Mouse (Mus musculus): ENCODE measurements around the gene Gm45716.
"Not testable (repeated sequence)": the region's sequence is repeated elsewhere in the genome, so short reads cannot be mapped to it uniquely, and the experiment has no call there.

The Gm45716 gene

DNA sequence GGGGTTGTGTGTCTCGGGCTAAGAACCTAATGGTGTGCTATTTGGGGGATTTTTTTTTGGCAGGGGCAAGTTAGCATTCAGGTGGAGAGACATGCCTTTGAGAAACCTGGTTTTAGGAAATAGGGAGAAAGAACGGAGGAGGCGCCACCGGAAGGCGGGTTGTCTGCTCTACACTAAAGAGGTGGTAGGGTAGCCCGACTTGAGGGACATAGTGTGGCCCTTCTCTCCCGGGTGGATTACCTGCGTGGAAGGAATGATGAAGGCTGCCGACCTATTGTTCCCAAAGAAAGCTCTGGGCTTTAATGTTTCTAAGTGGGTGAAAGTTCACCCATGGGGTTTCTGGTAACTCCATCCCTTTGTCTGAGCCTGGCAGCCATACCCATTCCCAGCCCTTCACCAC is 62.7 kb downstream of the Gm45716 start:
- DNase-seq (ENCODE audit: extremely low spot score): no peak

DNA sequence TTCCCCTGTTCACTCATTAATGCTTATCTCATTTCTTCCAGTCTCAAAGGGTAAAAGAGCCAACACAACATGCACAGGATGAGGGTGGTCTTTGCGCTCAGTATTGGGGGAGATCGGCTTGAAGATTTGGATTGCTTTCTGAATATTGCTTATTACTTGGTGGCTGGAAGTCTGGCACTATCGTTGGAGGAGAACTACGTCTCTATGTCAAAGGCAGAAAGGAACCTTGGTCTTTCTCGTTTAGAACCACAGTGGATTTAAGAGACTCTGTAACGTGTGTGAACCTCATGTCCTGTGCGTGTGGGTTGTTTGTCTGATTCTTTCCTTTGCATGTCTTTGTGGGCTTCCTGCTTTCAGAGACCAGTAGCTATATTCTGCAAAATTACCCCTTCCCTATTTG is 63.2 kb downstream of the Gm45716 start:
- no peak for DNase-seq (ENCODE audit: extremely low spot score)

DNA sequence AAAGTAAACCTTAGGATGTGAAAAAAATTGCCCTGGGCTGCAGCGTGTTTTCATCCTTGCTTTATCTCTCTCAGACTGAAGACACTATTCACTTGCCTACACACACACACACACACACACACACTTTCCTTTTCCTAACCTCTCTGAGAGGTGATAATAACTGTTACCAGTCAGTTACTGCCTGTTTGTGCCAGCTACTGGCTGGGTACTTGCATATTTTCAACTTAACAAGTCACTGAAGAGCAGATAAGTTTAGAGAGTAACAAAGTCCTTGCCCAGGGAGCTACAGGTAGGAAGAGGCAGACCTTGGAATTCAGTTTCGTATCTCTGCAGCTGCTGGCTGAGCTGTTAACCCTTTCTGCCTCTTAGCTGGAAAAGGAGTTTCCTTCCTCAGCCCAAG is 64.4 kb downstream of the Gm45716 start:
- DNase-seq (ENCODE audit: extremely low spot score): no peak

DNA sequence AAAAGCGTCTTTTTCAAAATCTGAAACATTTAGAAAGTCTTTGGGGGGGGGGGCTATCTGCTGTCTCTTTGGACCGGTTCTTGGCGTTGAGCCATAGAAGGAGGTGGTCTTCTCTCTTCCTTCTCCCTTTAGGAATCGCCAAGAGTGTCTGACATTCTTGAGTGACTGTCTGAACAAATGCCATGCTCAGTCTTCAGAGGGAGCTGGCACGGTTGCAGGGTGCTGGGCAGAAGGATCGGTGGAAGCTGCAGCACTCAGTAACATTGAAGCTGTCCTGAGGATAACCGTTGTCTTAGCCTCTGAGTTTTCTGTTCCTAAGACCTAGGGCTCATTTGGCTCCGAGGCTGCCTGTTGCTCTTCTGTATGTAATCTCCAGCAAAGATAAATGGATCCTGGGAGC is 64.9 kb downstream of the Gm45716 start:
- DNase-seq (ENCODE audit: extremely low spot score): no peak

DNA sequence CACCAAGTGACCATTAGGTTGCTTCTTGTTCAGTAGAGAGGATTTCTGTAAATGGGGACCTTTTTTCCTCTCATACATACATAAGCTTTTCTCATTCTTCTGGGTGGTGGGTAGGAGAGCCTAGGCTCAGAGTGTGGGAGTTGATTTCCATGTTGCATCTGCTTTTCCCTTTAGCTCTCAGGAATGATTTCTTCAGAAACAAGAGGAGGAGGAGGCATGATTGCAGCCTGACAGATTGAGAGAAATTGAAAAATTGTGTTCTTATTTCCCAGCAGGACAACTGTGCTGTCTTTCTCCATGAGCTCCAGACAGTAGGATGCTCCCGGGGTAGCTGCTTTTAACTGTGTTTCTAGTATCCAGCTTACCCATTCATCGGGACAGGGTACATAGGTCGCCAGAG is 67.1 kb downstream of the Gm45716 start:
- no peak for DNase-seq (ENCODE audit: extremely low spot score)

DNA sequence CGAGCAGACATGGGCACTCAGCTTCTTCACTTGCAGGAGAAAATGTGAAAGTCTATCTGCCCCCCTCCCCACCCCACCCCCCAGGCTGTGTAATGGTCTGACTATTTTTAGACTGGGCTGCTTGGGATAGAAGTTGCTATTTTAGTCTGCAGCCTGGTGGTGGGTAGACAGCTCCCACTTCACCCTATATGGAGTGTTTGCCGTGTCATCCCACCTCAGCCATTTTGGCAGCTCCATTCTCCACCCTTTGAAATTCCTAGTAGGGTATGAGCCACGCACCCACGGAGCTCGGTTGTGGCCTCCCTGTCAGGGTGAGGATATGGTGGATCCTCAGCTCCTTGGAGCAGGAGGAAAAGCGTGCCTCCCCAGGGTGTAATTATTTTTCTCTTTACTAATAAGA is 68.2 kb downstream of the Gm45716 start:
- no peak for DNase-seq (ENCODE audit: extremely low spot score)

DNA sequence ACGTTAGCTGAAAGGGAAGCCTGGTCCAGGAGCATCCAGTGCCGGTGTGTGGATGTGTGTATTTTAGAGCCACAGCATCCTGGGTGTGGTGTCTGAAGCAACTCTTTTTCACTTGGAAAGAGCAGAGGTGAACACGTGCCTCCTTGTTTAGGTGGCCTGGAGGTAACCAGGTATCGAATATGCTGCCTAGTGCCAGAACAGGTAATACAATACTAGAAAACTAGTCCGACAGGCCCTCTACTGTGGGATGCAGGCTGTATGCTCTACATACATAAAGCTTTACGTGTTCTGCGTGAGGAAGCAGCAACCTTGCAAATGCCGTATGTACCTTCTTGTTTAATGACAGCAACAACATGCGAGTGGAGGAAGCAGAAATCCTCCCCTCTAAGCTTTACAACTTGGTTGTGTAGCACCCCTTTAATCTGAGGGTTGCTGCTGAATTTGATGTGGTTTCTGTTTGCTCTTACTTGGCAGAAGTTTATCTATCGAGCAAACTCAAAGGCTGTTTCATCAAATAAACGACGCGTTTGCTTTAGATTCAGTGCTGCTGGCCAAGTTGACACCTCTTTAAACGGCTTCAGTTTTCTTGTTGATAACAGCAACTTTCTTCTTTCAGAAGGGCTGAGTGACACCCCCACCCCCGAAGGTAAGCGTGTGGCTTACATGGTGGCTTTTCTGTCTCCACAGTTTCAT is 69.5 kb downstream of the Gm45716 start:
- no peak for DNase-seq (ENCODE audit: extremely low spot score)

DNA sequence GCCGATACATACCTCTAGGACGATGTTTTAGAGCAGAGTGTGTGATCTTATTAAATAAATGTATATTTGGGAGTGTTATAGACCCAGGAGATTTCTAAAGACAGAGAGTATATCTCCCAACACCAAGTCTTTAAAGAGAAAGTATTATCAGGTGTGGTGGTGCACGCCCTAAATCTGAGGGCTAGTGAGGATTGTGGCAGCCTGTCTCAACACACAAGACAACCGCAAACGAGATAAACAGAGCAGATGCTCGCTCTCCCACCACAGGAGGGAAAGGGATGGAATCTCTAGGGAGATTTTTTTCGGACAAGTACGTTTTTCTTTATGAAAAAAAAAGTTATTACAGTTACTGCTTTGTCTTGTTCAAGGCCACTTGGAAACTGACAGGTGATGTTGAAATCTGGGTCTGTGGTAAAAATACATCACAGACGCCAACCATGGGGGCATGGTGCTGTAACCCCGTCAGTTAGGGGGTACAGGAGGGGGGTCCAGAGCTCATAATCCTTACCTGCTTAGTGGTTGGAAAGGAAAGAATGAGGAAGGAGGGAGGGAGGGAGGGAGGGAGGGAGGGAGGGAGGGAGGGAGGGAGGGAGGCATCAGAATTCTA is 70.9 kb downstream of the Gm45716 start:
- no peak for DNase-seq (ENCODE audit: extremely low spot score)

DNA sequence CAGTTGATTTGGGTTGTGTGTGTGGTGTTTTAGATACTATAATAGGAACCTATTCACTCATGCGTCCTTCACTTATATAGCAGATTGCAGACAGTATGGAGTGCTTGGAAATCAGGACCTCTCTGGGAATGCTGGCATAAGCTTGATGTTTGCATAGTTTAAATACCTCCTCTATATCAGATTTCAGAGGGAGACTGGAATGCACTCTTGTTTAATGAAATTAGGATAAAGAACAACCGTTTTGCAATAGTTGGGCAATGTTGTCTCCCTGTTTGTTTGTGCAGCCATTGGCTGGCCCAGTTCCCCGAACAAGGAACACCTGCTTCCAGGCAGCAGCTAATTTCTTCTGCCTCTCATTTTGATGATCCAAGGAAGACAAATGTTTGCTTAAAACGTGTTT is 71.6 kb downstream of the Gm45716 start:
- no peak for DNase-seq (ENCODE audit: extremely low spot score)

DNA sequence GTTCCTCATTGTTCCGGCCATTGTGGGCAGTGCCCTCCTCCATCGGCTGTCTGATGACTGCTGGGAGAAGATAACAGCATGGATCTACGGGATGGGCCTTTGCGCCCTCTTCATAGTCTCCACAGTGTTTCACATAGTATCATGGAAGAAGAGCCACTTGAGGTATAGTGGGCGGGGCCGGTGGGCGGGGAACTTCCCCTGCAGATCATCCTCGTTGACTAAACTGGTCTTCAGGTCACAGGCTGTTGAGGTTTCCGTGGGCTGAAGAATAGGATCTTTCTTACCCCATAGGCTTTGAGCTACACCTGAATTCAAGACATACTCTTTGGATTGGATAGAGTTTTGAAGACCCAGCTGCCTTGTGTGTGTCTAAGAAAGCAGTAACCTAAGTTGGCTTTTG is 72.3 kb downstream of the Gm45716 start:
- no peak for DNase-seq (ENCODE audit: extremely low spot score)

DNA sequence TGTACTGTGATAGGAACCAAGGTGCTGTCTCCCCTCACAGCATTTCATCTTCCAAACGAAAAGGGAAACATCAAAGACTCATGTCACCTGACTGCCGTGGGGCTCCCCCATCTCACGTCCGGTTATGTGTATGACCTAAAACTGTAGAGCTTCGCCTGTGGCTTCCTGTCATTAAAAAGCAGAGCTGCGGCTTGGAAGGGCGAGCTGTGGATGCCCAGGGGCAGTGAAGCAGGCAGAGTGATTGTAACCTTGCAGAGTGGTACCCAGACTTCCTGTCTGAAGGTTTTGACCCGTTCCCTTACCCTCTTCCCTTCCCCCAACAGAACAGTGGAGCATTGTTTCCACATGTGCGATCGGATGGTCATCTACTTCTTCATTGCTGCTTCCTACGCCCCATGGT is 76.7 kb downstream of the Gm45716 start:
- DNase-seq (ENCODE audit: extremely low spot score): no peak

DNA sequence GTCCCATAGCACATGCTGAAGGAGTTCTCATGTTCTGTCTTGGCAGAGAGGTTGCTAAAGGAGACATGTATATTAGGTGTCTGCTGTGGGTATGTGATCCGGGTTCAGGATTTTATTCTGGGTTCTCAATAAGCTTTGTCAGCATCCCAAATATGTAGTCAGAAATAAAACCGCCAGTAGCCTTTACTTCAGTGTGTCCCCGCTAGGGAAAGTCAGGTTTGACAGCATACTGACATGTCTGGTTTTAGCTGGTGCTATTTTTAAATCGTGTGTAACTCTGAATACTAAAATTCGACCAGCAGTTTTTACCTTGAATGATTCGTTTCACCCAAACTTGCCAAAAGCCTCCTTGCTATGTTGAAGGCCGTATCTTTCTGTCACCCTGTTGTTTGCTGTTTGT is 78.1 kb downstream of the Gm45716 start:
- no peak for DNase-seq (ENCODE audit: extremely low spot score)

DNA sequence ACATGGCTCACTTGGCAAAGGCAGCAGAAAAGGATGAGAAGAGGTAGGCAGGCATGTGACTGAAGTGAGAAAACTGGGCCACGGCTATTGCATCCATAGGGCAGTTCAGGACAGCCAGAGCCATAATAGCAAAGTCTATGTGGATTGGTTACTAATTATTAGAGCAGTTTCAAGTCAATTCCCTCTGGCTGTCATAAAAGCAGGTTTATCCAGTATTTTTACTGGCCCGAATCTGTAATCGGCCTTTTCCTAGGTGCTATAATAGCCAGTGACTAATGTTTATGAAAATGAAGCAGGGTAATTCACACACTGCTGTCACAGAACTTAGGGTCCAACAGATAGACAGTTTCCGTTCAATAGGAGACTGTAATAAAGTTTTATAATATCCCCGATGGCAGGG is 81.5 kb downstream of the Gm45716 start:
- no peak for DNase-seq (ENCODE audit: extremely low spot score)

DNA sequence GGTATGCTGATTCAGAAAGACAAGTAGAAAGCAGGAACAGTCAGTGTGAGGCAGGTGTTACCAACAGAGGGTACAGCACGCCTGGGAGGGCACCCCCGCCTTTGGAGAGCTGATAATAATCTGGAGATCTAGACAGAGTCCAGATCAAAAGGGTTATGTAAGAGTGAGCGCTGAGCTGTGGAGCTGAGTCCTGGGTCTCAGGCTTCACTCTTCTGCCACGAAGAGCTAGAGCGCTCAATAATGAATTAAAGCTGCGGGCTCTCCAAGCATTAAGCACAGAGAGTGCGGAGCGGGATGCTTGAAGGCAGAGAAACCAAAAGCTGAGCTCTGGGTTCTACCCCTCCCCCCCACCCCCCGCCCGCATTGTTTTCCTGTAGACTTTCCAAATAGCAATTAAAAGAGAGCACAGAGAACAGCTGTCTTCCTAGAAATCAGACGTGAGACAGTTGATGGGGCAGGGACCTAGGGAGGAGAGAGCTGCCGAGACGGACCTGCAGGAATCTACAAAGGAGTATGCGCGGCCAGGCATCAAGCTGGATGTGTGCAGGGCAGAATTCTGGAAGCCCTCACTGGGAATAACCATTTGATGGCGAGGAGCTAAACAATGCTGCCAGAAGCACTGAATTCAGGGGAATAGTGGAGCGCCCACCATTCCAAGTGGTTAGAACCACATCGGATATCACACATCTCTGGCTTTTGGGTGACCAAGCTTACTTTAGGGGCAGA is 82.1 kb downstream of the Gm45716 start:
- no peak for DNase-seq (ENCODE audit: extremely low spot score)

DNA sequence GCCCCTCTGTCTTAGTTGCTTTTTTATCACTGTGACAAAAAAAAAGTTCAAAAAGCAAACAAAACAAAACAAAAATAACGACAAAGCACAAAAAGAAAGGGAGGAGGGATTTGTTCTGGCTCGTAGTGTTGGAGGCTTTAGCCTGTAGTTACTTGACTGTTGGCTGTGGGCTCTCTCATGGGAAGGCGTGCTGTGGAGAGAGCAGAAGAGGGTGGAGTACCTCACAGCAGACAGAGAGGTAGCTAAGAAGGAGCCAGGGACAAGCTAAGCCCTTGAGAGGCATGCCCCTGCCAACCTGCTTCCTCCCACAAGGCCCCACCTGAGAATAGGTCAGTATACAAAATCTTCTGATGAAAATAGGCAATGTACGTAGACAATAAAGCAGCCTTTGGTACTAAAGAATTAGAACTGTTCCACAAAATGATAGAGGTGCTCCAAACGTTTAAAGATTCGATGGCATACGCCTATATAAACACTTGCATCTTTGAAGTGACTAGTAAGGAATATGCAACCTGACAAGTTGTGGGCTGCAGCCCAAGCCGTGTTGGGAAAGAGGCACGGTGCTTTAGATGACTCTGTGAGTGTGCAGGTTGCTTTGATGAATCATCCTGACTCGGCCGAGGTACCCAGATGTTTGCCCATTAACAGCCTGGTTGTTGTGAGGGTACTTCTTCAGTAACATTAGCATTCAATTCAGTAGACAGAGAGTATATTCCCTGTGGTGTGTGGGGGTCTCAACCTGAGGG is 82.8 kb downstream of the Gm45716 start:
- no peak for DNase-seq (ENCODE audit: extremely low spot score)

DNA sequence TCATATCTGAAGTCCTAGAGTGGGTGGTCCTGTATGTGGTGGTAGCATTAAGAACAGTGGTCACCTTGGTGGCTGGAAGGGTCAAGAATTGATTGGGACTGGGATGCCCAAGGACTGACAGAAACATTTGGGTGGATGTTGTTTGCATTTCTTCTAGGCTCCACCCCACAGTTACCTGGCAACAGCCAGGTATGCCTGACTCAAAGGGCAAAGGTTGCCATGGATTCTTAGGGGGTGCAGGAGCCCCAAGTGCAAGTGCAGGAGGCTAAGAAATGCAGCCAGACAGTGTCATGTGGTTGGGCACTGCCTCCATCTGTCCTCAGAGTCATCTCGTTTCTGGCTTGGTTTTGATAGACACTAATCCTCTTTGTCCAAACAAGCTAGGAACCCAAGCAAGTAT is 86.7 kb downstream of the Gm45716 start:
- DNase-seq (ENCODE audit: extremely low spot score): no peak

DNA sequence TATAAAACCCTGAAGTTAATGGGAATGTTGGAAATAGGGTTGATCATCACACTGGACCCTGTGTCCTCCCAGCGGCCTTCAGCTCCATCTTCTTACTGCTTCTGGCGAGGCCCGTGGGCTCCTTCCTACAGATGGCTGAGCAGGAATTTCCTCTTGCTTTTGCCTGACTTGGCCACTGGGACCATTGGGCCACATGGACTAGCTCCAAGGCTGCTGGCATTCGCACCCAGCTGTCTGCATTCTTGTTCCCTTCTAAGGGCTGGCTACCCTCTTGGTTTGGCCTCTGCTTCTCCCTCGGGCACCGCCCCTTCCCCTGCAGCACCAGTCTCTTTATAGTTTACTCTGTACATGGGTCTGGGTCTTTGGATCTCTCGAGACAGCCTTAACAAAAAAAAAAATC is 88.2 kb downstream of the Gm45716 start:
- no peak for DNase-seq (ENCODE audit: extremely low spot score)

DNA sequence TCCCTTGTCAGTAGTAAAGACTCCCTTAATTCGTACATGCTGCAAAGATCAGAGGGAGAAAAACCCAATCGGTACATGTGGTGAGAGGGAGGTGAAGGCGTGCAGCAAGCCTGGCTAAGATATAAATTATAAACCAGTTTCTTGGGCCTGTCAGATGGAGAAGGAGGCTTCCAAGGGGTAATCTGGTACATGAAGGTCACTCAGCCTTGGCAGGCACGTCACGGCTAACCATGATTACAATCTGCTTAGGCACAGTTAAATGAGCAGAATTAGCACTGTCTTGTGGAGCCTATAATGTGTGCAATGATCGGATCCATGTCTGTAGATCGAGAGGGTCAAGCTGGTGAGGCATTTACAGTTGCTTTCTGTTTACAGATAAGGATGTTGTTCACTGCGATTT is 88.7 kb downstream of the Gm45716 start:
- no peak for DNase-seq (ENCODE audit: extremely low spot score)

DNA sequence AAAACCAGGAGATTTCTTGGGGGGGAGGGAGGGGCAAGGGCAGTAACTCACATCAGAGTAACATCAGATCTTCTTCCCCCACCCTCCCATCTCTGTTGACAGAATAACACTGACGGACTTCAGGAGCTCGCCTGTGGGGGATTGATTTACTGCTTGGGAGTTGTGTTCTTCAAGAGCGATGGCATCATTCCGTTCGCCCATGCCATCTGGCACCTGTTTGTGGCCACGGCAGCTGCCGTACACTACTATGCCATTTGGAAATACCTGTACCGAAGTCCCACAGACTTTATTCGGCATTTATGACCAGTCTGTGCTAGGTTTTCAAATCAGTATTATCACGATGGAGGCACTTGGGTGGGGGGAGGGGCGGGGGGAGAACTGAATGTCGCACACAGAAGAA is 89.1 kb downstream of the Gm45716 start:
- DNase-seq (ENCODE audit: extremely low spot score): no peak

DNA sequence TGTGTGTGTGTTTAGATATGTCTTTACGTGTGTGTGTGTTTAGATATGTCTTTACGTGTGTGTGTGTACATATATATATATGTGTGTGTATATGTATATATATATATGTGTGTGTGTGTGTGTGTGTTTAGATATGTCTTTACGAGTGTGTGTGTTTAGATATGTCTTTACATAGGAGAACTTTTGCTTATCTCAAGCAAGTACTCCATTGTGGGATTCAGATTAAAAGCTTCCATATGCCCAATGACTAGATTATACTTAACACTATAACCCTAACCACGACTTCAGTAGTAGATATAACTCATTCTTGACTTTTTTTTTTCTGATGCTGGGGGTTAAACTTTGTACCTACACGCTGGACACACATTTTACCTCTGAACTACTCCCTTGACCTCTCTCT is 92.6 kb downstream of the Gm45716 start:
- DNase-seq (ENCODE audit: extremely low spot score): no peak

DNA sequence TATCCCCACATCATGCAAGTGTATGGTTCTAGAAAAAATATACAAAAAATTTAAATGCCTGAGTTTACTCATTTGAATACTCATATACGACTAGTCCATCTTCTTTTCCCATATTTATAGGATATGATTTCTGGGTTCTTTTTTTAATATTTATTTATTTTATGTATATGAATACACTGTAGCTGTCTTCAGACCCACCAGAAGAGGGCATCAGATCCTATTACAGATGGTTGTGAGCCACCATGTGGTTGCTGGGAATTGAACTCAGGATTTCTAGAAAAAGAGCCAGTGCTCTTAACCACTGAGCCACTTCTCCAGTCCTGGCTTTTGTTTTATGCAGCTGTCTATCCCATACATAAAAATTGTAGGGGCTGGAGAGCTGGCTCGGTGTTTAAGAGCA is 94.5 kb downstream of the Gm45716 start:
- DNase-seq (ENCODE audit: extremely low spot score): not testable (repeated sequence)

DNA sequence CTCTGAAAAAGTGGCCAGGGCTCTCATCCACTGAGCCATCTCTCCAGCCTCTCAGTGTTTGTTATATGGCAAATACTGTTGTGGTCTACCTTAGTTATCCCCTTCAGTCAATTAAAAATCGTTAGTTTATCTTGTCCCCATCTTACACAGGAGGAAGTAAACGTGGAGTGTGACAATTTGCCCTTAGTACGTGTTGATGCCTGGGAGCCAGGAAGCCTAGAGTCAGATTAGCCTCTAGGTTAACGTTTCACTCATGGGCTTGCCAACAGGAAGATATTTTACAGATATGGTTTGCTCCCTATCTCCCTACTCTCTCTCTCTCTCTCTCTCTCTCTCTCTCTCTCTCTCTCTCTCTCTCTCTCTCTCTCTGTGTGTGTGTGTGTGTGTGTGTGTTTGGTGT is 95.7 kb downstream of the Gm45716 start:
- no peak for DNase-seq (ENCODE audit: extremely low spot score)

DNA sequence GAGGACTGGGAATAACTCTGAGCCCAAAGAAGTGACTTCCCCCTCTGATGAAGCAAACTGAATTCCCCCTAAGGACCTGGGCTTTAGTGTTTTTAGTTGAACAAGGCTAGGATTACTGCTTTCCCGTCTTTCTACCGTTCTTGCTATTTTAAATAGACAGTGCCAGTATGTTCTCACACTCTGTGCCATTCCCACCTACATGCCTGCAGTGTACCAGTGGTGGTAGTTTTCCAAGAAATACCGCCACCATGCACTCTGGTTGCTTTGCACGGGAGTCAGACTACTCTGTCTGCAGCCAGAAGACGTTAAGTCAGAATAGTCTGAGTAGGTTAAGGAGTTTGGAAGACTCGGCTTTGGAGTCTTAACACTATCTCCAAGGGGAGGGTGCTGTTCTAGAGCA is 96.1 kb downstream of the Gm45716 start:
- DNase-seq (ENCODE audit: extremely low spot score): no peak
